Mouse (Mus musculus) stomach, embryonic 14.5 days (tissue): ENCODE results near the gene Gng7. TPM values are rescaled to one million over a fixed set of nuclear protein-coding genes. Genes with fewer than 3 reads are reported as not detected.

ENCODE experiments used
- ATAC-seq: fragments of 200-750 bp; cut with Nextera tagmentation; 2 replicates; pipeline ENCODE4 v1.8.0; 2017; ENCODE audit warnings: low read depth, moderate TSS enrichment; ENCODE audit not compliant: insufficient number of reproducible peaks, insufficient read depth, low FRiP score
- H3K27ac ChIP-seq: fragments of 300-500 bp; sonication (generic); 2 replicates; pipeline ENCODE4 v1.5.1; 2014; ENCODE audit warnings: mild to moderate bottlenecking, low read length, moderate library complexity, mixed read lengths
- H3K27me3 ChIP-seq: fragments of 300-500 bp; sonication (generic); 2 replicates; pipeline ENCODE4 v1.6.1; 2014; ENCODE audit warnings: low read length, control low read depth, mixed read lengths; ENCODE audit not compliant: control insufficient read depth, insufficient read depth
- H3K36me3 ChIP-seq: fragments of 300-500 bp; sonication (generic); 2 replicates; pipeline ENCODE4 v1.6.1; 2014; ENCODE audit warnings: mild to moderate bottlenecking, control low read depth, low read length, moderate library complexity, mixed read lengths; ENCODE audit not compliant: control insufficient read depth, insufficient read depth
- H3K4me1 ChIP-seq: fragments of 300-500 bp; sonication (generic); 2 replicates; pipeline ENCODE4 v1.6.1; 2014; ENCODE audit warnings: low read length, control low read depth, mixed read lengths; ENCODE audit not compliant: control insufficient read depth, insufficient read depth
- H3K4me2 ChIP-seq: fragments of 300-500 bp; sonication (generic); replicated peaks from 2 replicates; pipeline ENCODE4 v1.6.1; 2014; ENCODE audit warnings: low read depth, low read length, control low read depth
- H3K4me3 ChIP-seq: fragments of 300-500 bp; sonication (generic); 2 replicates; pipeline ENCODE4 v1.5.1; 2014; ENCODE audit warnings: low read depth, low read length, control low read depth
- H3K9ac ChIP-seq: fragments of 300-500 bp; sonication (generic); replicated peaks from 2 replicates; pipeline ENCODE4 v1.6.1; 2014; ENCODE audit warnings: low read depth, mild to moderate bottlenecking, control low read depth, low read length, moderate library complexity, mixed read lengths
- H3K9me3 ChIP-seq: fragments of 300-500 bp; sonication (generic); 2 replicates; pipeline ENCODE4 v1.6.1; 2016; ENCODE audit warnings: low read depth, low read length, control low read depth; ENCODE audit not compliant: control insufficient read depth
- WGBS: fragments of 180-500 bp; shearing (Covaris S2); extraction: QIAGEN DNeasy Blood & Tissue Kit; methylation state at CpG from one replicate; pipeline ENCODE4 v1.1.7; 2014; 5-methylcytosine and 5-hydroxymethylcytosine counted together
- polyA plus RNA-seq: library from polyadenylated mRNA; unstranded; fragments of >200 nt; fragmentation: Nextera tagmentation; extraction: Ambion mirVana; gene quantifications from 2 replicates; pipeline ENCODE4 v1.2.1, GENCODE M21; 2014

Gng7 gene
- polyA plus RNA-seq, 1 experiment from 2014 or later, result 4.7 TPM

GRCm38 (mm10) chr10:80946684-80947437 lies 67.9 kb downstream of the Gng7 start:
- ATAC-seq, result no peak
- peak overlapping the region; percentile 27; the same call in 1 of the 2 replicates for H3K27ac ChIP-seq

GRCm38 (mm10) chr10:80944231-80944630 lies 70.5 kb downstream of the Gng7 start:
- WGBS, result 72% methylated on average over 5 of the region's 5 CpGs
- H3K4me2 ChIP-seq, result no peak overlapping the region
- no peak for ATAC-seq

More at GRCm38 (mm10) chr10:80946684-80947437, 67.9 kb downstream of the Gng7 start:
- Histone ChIP-seq H3K9ac (no peak overlapping the region), H3K36me3 (no peaks in the 10 kb centered on the region), H3K4me1 (peaks cover 21% of the 10 kb centered on the region), H3K4me2 (no peak overlapping the region), H3K4me3 (no peak overlapping the region), H3K9me3 (no peaks in the 10 kb centered on the region), H3K27me3 (no peaks in the 10 kb centered on the region)
- WGBS, result 64% methylated on average over 14 of the region's 14 CpGs

GRCm38 (mm10) chr10:80943701-80944100 lies 71.0 kb downstream of the Gng7 start:
- Histone ChIP-seq H3K4me1 (peaks cover 47% of the 10 kb centered on the region), H3K4me2 (no peak overlapping the region), H3K27ac (no peak overlapping the region), H3K27me3 (no peaks in the 10 kb centered on the region), H3K9me3 (no peaks in the 10 kb centered on the region), H3K36me3 (no peaks in the 10 kb centered on the region), H3K4me3 (no peak overlapping the region), H3K9ac (no peak overlapping the region)
- WGBS, result 51% methylated on average over 9 of the region's 9 CpGs
- ATAC-seq, result no peak

More at GRCm38 (mm10) chr10:80944231-80944630, 70.5 kb downstream of the Gng7 start:
- Histone ChIP-seq H3K27ac (no peak overlapping the region), H3K9me3 (no peaks in the 10 kb centered on the region), H3K36me3 (no peaks in the 10 kb centered on the region), H3K4me1 (peaks cover 42% of the 10 kb centered on the region), H3K27me3 (no peaks in the 10 kb centered on the region), H3K4me3 (no peak overlapping the region), H3K9ac (no peak overlapping the region)

GRCm38 (mm10) chr10:80942919-80943318 lies 71.8 kb downstream of the Gng7 start:
- Histone ChIP-seq H3K36me3 (no peaks in the 10 kb centered on the region), H3K9ac (no peak overlapping the region), H3K27ac (no peak overlapping the region), H3K4me3 (no peak overlapping the region), H3K4me2 (no peak overlapping the region), H3K27me3 (no peaks in the 10 kb centered on the region), H3K4me1 (peaks cover 46% of the 10 kb centered on the region), H3K9me3 (no peaks in the 10 kb centered on the region)
- ATAC-seq, result no peak
- WGBS, result 60% methylated on average over 8 of the region's 8 CpGs

GRCm38 (mm10) chr10:80940988-80941347 lies 73.8 kb downstream of the Gng7 start:
- Histone ChIP-seq H3K4me3 (no peak overlapping the region), H3K9me3 (no peaks in the 10 kb centered on the region), H3K4me2 (0 out of 2 replicates have a peak overlapping the region, but pooled peaks have one; percentile 78), H3K36me3 (no peaks in the 10 kb centered on the region), H3K27ac (peak overlapping the region; percentile 87), H3K27me3 (no peaks in the 10 kb centered on the region), H3K4me1 (peaks cover 55% of the 10 kb centered on the region), H3K9ac (no peak overlapping the region)
- 17% methylated on average over 2 of the region's 2 CpGs for WGBS
- 0 out of 2 replicates have a peak, but pooled peaks have one; percentile 2 for ATAC-seq

GRCm38 (mm10) chr10:80940320-80940987 lies 74.3 kb downstream of the Gng7 start:
- 27% methylated on average over 8 of the region's 8 CpGs for WGBS
- Histone ChIP-seq H3K9ac (no peak overlapping the region), H3K4me2 (peak overlapping the region; percentile 78), H3K36me3 (no peaks in the 10 kb centered on the region), H3K27me3 (no peaks in the 10 kb centered on the region), H3K4me3 (peak overlapping the region; percentile 30; the same call in 1 of the 2 replicates), H3K4me1 (peaks cover 60% of the 10 kb centered on the region), H3K27ac (peak overlapping the region; percentile 87), H3K9me3 (no peaks in the 10 kb centered on the region)
- peak; percentile 25; the same call in 1 of the 2 replicates for ATAC-seq

GRCm38 (mm10) chr10:80939671-80940070 lies 75.1 kb downstream of the Gng7 start:
- Histone ChIP-seq H3K4me3 (peak overlapping the region; percentile 30), H3K9ac (no peak overlapping the region; the same call in 1 of the 2 replicates), H3K9me3 (no peaks in the 10 kb centered on the region), H3K27ac (peak overlapping the region; percentile 87), H3K27me3 (no peaks in the 10 kb centered on the region), H3K4me2 (peak overlapping the region; percentile 78), H3K4me1 (peaks cover 61% of the 10 kb centered on the region), H3K36me3 (no peaks in the 10 kb centered on the region)
- ATAC-seq, result peak; percentile 43
- WGBS, result 4% methylated on average over 28 of the region's 28 CpGs

GRCm38 (mm10) chr10:80938831-80939550 lies 75.8 kb downstream of the Gng7 start:
- H3K27ac ChIP-seq, result peak overlapping the region; percentile 57; the same call in 1 of the 2 replicates
- H3K9me3 ChIP-seq, result no peaks in the 10 kb centered on the region
- H3K4me2 ChIP-seq, result peak overlapping the region; percentile 78
- 10% methylated on average over 15 of the region's 15 CpGs for WGBS
- no peaks in the 10 kb centered on the region for H3K27me3 ChIP-seq
- H3K36me3 ChIP-seq, result no peaks in the 10 kb centered on the region
- H3K4me3 ChIP-seq, result peak overlapping the region; percentile 30
- H3K9ac ChIP-seq, result no peak overlapping the region; the same call in 1 of the 2 replicates
- peaks cover 61% of the 10 kb centered on the region for H3K4me1 ChIP-seq
- ATAC-seq, result peak; percentile 19; the same call in 1 of the 2 replicates
